Comparison of ENCODE assay signal across 8 mouse cellular contexts in the genomic region with DNA sequence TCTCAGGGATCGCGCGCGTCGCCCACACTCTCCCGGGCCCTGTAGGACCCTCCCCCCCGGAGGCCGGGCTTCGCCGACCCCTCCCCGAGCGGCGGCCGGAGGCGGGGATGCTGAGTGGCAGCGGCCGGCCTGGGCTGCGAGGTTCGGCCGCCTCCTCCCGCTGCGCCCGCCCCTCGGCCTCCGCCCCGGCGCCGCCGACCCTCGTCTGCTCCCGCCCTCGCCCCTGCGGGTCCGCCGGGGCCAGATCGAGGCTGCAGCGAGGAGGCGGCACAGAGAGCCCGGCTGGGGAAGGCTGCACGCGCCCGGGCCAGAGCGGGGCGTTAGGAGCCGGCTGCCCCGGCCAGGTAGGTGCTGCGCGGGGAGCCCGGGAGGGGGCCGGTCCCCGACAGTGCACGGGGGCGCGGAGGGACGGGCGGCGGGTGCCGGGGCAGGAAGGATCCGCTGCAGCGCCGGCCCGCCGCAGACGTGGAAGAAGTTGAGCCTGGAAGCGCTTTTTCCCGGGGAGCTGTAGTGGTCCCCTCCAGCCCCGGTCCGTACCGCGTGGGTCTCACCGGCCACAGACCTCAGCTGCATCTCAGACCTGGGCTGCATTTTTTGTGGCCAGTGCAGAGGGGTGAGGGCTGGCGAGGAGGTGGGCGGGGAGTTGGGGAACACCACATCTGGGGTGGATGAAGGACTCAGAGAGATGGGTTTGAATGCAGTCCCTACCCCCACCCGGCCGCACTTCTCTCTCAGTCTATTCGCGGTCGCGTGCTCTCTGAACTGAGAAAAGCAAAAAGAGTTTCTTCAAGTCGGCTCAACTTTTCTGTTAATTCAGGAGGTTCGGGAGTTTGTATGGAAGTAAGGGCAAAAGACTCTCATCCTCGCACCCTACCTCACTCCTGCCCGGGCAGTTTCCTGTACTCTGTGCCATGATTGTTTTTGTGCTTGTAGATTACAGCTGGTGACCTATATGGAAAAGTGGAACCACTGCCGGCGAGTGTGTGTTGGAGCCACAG. TPM values are rescaled to one million over a fixed set of nuclear protein-coding genes. Genes with fewer than 3 reads are reported as not detected.
DNase-seq lines count a peak whose midpoint lies in the region; ATAC-seq lines count a peak whose summit lies in the region.

Gene Lhfpl2, plus strand, starts transcription at position 234 of the 998 bp plus-strand sequence.

- under 1% methylated on average over 85 of the region's 85 CpGs for WGBS in intestine, embryonic 15.5 days
- WGBS in midbrain, embryonic 15.5 days, result under 1% methylated on average over 76 of the region's 85 CpGs

- no peaks in the 10 kb centered on the region for H3K27me3 ChIP-seq in intestine, embryonic 15.5 days (replicated peaks)
- peaks cover 11% of the 10 kb centered on the region for H3K27me3 ChIP-seq in midbrain, embryonic 15.5 days (replicated peaks)

- no peaks in the 10 kb centered on the region for H3K36me3 ChIP-seq in intestine, embryonic 15.5 days
- no peaks in the 10 kb centered on the region for H3K36me3 ChIP-seq in midbrain, embryonic 15.5 days (replicated peaks)

- DNase-seq in frontal cortex, postnatal 25 days (ENCODE audit: low spot score in 2 of 2), result no peak
- no peak for DNase-seq in gonadal fat pad, adult 2 months (ENCODE audit: low read depth)
- peak; percentile 67 for DNase-seq in liver
- peak; percentile 54 for DNase-seq in testis, postnatal 14 days (ENCODE audit: low spot score)

- H3K9ac ChIP-seq in intestine, embryonic 15.5 days, result peak within 1 kb of the TSS; percentile 85
- H3K9ac ChIP-seq in midbrain, embryonic 15.5 days, result peak within 1 kb of the TSS; percentile 61

- H3K27ac ChIP-seq in brown adipose tissue, adult 24 weeks (replicated peaks; ENCODE audit: low read depth, low read length), result 0 out of 2 replicates have a peak within 1 kb of the TSS, but pooled peaks have one; percentile 10
- H3K27ac ChIP-seq in intestine, embryonic 15.5 days, result peak within 1 kb of the TSS; percentile 77
- H3K27ac ChIP-seq in midbrain, embryonic 15.5 days, result peak within 1 kb of the TSS; percentile 31; the same call in 1 of the 2 replicates

- H3K4me2 ChIP-seq in intestine, embryonic 15.5 days (replicated peaks), result peak within 1 kb of the TSS; percentile 98
- peak within 1 kb of the TSS; percentile 98 for H3K4me2 ChIP-seq in midbrain, embryonic 15.5 days

- H3K9me3 ChIP-seq in intestine, embryonic 15.5 days, result no peaks in the 10 kb centered on the region
- no peaks in the 10 kb centered on the region for H3K9me3 ChIP-seq in midbrain, embryonic 15.5 days

- peaks cover 2% of the 10 kb centered on the region; the same call in 1 of the 2 replicates for H3K4me1 ChIP-seq in brown adipose tissue, adult 24 weeks (ENCODE audit: control insufficient read depth, insufficient read depth, insufficient read length, low read length)
- H3K4me1 ChIP-seq in intestine, embryonic 15.5 days (replicated peaks), result peaks cover 11% of the 10 kb centered on the region
- H3K4me1 ChIP-seq in midbrain, embryonic 15.5 days, result peaks cover 20% of the 10 kb centered on the region

- peak within 1 kb of the TSS; percentile 72 for H3K4me3 ChIP-seq in brown adipose tissue, adult 24 weeks (ENCODE audit: insufficient read depth, low read depth, low read length)
- peak within 1 kb of the TSS; percentile 80 for H3K4me3 ChIP-seq in intestine, embryonic 15.5 days (replicated peaks)
- peak within 1 kb of the TSS; percentile 66 for H3K4me3 ChIP-seq in midbrain, embryonic 15.5 days

- peak; percentile 47 for ATAC-seq in frontal cortex, adult (ENCODE audit: low TSS enrichment)
- peak; percentile 80 for ATAC-seq in intestine, embryonic 15.5 days
- ATAC-seq in midbrain, embryonic 15.5 days (replicated peaks), result peak; percentile 81

RNA-seq across cellular contexts. Expression of gene Lhfpl2, which starts in this region (rescaled TPM):
- polyA plus RNA-seq in brown adipose tissue, adult 24 weeks (2012; ENCODE audit: insufficient read depth, insufficient read length, missing spikeins), result 4.3 and 6.5 TPM in 2 replicates
- polyA plus RNA-seq in gonadal fat pad, adult 2 months (2012; rRNA removed), result 36.6 and 77.0 TPM in 2 replicates
- polyA plus RNA-seq in intestine, embryonic 15.5 days (2015; fragmentation: Nextera tagmentation; extraction: Ambion mirVana), result 19.4 and 19.8 TPM in 2 replicates
- 16.3 and 16.8 TPM in 2 replicates for polyA plus RNA-seq in midbrain, embryonic 15.5 days (2015; fragmentation: Nextera tagmentation; extraction: Ambion mirVana)

Comparison
In these comparisons a context has a peak if more than half of its experiments do, and no peak if none do; other contexts are left out.
1. DNase-seq: peak in liver (single experiment) and testis, postnatal 14 days (single experiment); none in frontal cortex, postnatal 25 days (0 of 2) and gonadal fat pad, adult 2 months (single experiment).
2. H3K27ac ChIP-seq: peak in every context shown above with its lines; median percentile 77 in intestine, embryonic 15.5 days; 31 in midbrain, embryonic 15.5 days; 10 in brown adipose tissue, adult 24 weeks.
3. Peak in every context shown above with its lines, with median percentiles within 50 percentile points of each other: ATAC-seq and H3K4me3 ChIP-seq.